Mouse (Mus musculus) hindbrain, embryonic 16.5 days (tissue): ENCODE results near the gene Gm2022. TPM values are rescaled to one million over a fixed set of nuclear protein-coding genes. Genes with fewer than 3 reads are reported as not detected.
"Not testable (repeated sequence)": the region's sequence is repeated elsewhere in the genome, so short reads cannot be mapped to it uniquely, and the experiment has no call there.

Experiments
- ATAC-seq: fragments of 200-750 bp; cut with Nextera tagmentation; 2 replicates; pipeline ENCODE4 v1.8.0; 2017; ENCODE audit warnings: moderate TSS enrichment, moderate library complexity
- H3K27ac ChIP-seq: fragments of 300-500 bp; sonication (generic); 2 replicates; pipeline ENCODE4 v1.5.1; 2014; ENCODE audit warnings: low read depth, mild to moderate bottlenecking, control low read depth, low read length, moderate library complexity
- H3K27me3 ChIP-seq: fragments of 300-500 bp; sonication (generic); replicated peaks from 2 replicates; pipeline ENCODE4 v1.6.1; 2014; ENCODE audit warnings: low read length; ENCODE audit not compliant: control insufficient read depth, insufficient read depth
- H3K36me3 ChIP-seq: fragments of 300-500 bp; sonication (generic); 2 replicates; pipeline ENCODE4 v1.6.1; 2014; ENCODE audit warnings: mild to moderate bottlenecking, low read length, moderate library complexity, mixed read lengths; ENCODE audit not compliant: control insufficient read depth, insufficient read depth
- H3K4me1 ChIP-seq: fragments of 300-500 bp; sonication (generic); 2 replicates; pipeline ENCODE4 v1.6.1; 2014; ENCODE audit warnings: low read depth, low read length; ENCODE audit not compliant: control insufficient read depth, insufficient read depth
- H3K4me2 ChIP-seq: fragments of 300-500 bp; sonication (generic); 2 replicates; pipeline ENCODE4 v1.6.1; 2014; ENCODE audit warnings: mild to moderate bottlenecking, low read length, control low read depth, moderate library complexity
- H3K4me3 ChIP-seq: fragments of 300-500 bp; sonication (generic); 2 replicates; pipeline ENCODE4 v1.5.1; 2014; ENCODE audit warnings: mild to moderate bottlenecking, low read length, control low read depth, moderate library complexity
- H3K9ac ChIP-seq: fragments of 300-500 bp; sonication (generic); 2 replicates; pipeline ENCODE4 v1.6.1; 2014; ENCODE audit warnings: low read depth, mild to moderate bottlenecking, control low read depth, low read length, moderate library complexity
- H3K9me3 ChIP-seq: fragments of 300-500 bp; sonication (generic); 2 replicates; pipeline ENCODE4 v1.6.1; 2014; ENCODE audit warnings: mild to moderate bottlenecking, low read length, moderate library complexity; ENCODE audit not compliant: control insufficient read depth
- WGBS: fragments of 180-500 bp; shearing (Covaris S2); extraction: QIAGEN DNeasy Blood & Tissue Kit; methylation state at CpG from one replicate; pipeline ENCODE4 v1.1.7; 2014; 5-methylcytosine and 5-hydroxymethylcytosine counted together
- polyA plus RNA-seq: library from polyadenylated mRNA; unstranded; fragments of >200 nt; fragmentation: Nextera tagmentation; extraction: Ambion mirVana; gene quantifications from 2 replicates; pipeline ENCODE4 v1.2.1, GENCODE M21; 2015

The Gm2022 gene
- not detected in 2 replicates for polyA plus RNA-seq

- not testable (repeated sequence) for H3K4me1 ChIP-seq, H3K36me3 ChIP-seq, H3K4me2 ChIP-seq, H3K27ac ChIP-seq, H3K27me3 ChIP-seq, ATAC-seq, H3K9ac ChIP-seq, H3K4me3 ChIP-seq, H3K9me3 ChIP-seq
- 83% methylated on average over 1 of the region's 1 CpGs for WGBS
Measured at GRCm38 (mm10) chr12:87895070-87895469, at the start of gene Gm2022. Gene Gm2022, plus strand, starts transcription at chr12:87895370.

- ATAC-seq, H3K27ac ChIP-seq, H3K4me3 ChIP-seq, H3K9me3 ChIP-seq, H3K36me3 ChIP-seq, H3K4me2 ChIP-seq, H3K27me3 ChIP-seq, H3K9ac ChIP-seq, H3K4me1 ChIP-seq: not testable (repeated sequence)
- no CpG with 5 or more reads among the region's 2 CpGs for WGBS
Measured at GRCm38 (mm10) chr12:87850657-87851056, 44.5 kb upstream of the Gm2022 start.

GRCm38 (mm10) chr12:87856067-87856466 lies 39.1 kb upstream of the Gm2022 start:
- not testable (repeated sequence) for H3K9me3 ChIP-seq, H3K4me1 ChIP-seq, H3K9ac ChIP-seq, H3K27ac ChIP-seq, H3K4me2 ChIP-seq, H3K27me3 ChIP-seq, H3K4me3 ChIP-seq, ATAC-seq, H3K36me3 ChIP-seq
- 83% methylated on average over 1 of the region's 1 CpGs for WGBS

DNA sequence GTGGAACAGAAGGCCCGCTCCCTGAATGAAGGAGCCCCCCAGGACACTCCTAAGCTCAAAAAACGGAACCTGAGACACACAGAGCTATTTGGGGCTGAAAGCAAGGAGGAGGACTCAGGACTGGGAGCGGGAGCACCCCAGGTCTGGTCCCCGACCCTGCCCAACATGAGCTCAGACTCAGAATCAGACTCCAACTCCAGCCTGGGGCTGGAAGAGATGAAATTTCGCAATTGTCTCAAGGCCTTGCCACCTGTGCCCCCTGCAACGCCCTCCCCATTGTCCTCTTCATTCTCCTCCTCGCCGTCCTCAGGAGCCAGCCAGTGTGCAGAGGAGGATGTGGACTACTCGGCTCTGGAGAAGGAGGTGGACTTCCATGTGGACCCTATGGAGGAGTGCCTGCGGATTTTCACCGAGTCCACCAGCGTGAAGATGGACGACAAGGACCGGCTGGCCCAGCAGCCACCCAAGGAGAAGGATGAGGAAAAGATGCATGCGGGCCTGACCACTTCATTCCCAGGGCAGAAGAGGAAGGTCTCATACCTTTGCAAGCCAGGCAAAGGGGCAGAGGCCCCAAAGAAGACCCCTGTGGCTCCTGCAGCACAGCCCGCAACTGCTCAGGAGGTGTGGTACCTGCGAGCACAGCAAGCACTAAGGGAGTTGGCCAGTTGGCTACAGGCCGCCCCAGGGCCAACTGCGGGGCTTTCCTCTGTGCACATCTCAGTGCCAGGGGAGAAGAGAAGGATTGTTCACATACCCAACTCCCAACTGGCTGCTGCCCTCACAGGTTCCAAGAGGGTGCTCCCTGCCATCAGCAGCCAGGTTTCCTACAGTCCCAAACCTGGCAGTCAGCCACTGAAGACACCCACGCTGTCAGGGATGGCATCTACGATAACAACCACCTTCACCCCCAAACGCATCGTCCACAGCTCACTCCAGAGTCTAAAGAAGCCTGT lies 33.2 kb upstream of the Gm2022 start:
- not testable (repeated sequence) for H3K4me2 ChIP-seq, ATAC-seq
- 86% methylated on average over 23 of the region's 23 CpGs for WGBS

GRCm38 (mm10) chr12:87863638-87864037 lies 31.5 kb upstream of the Gm2022 start:
- WGBS, result 96% methylated on average over 8 of the region's 11 CpGs
- H3K4me3 ChIP-seq, H3K9ac ChIP-seq, H3K4me2 ChIP-seq, H3K27ac ChIP-seq, H3K27me3 ChIP-seq, H3K4me1 ChIP-seq, H3K9me3 ChIP-seq, ATAC-seq, H3K36me3 ChIP-seq: not testable (repeated sequence)

More for the DNA sequence above, 33.2 kb upstream of the Gm2022 start:
- H3K36me3 ChIP-seq, H3K4me1 ChIP-seq, H3K27ac ChIP-seq, H3K4me3 ChIP-seq, H3K9me3 ChIP-seq, H3K27me3 ChIP-seq, H3K9ac ChIP-seq: not testable (repeated sequence)

- H3K9ac ChIP-seq, H3K4me1 ChIP-seq, H3K27ac ChIP-seq, ATAC-seq, H3K4me3 ChIP-seq, H3K9me3 ChIP-seq, H3K27me3 ChIP-seq, H3K36me3 ChIP-seq, H3K4me2 ChIP-seq: not testable (repeated sequence)
- 79% methylated on average over 2 of the region's 2 CpGs for WGBS
Measured at GRCm38 (mm10) chr12:87864048-87864447, 31.1 kb upstream of the Gm2022 start.

DNA sequence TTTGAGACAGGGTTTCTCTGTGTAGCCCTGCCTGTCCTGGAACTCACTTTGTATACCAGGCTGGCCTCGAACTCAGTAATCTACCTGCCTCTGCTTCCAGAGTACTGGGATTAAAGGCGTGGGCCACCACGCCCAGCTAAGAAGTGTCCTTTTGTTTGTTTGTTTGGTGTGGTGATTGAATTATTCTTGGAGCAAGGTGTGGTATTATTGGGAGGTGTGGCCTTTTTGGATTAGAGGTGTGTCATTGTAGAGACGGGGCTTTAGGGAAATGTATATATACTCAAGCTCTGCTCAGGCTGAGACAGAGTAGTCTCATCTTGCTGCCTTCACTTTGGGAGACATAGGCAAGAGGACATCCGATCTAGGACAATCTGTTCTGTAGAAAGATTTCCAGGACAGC lies 21.4 kb upstream of the Gm2022 start, which contains the start of gene Gm2016:
Gm2016 (plus strand) TSS at position 301 of the 400 bp plus-strand sequence.
- H3K36me3 ChIP-seq, H3K4me1 ChIP-seq, H3K9me3 ChIP-seq, H3K4me3 ChIP-seq, H3K27me3 ChIP-seq, H3K4me2 ChIP-seq, H3K9ac ChIP-seq, ATAC-seq, H3K27ac ChIP-seq: not testable (repeated sequence)
- WGBS, result 87% methylated on average over 5 of the region's 5 CpGs

DNA sequence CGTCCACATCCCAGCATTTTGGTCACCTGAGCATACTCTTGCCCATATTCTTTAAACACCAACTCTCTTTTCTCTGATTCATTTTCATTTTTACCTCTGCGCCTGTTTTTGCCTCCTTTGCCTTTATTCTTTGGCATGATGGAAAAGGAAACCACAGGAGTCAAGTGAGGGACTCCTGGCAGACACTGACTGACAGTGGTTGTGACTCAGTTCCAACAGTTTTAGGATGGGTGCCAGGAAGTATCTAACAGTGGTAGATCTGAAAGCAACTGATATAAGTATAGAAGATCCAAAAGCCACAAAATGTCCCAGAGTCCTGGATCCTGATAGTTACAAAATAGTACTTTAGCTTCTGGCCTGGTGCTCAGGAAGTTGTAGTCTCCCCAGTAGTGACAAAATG lies 24.6 kb downstream of the Gm2022 start, which contains the start of gene Gm2035:
Gm2035 (minus strand) TSS at position 137 of the 400 bp plus-strand sequence.
- not testable (repeated sequence) for ATAC-seq, H3K36me3 ChIP-seq, H3K27ac ChIP-seq, H3K9ac ChIP-seq, H3K4me2 ChIP-seq, H3K9me3 ChIP-seq, H3K4me1 ChIP-seq, H3K4me3 ChIP-seq, H3K27me3 ChIP-seq
- WGBS, result 81% methylated on average over 2 of the region's 2 CpGs
